Mouse (Mus musculus) testis, adult 2 months (tissue): ENCODE measurements around the gene Tmem132d. TPM values are rescaled to one million over a fixed set of nuclear protein-coding genes. Genes with fewer than 3 reads are reported as not detected.

Experiments
- H3K27ac ChIP-seq: fragments of 200-500 bp; 2 replicates; pipeline ENCODE4 v1.5.1; 2012; ENCODE audit warnings: low read depth, low read length; ENCODE audit not compliant: control insufficient read depth, insufficient read depth
- H3K27me3 ChIP-seq: fragments of 200-500 bp; 2 replicates; pipeline ENCODE4 v1.6.1; 2012; ENCODE audit warnings: mild to moderate bottlenecking, low read length, moderate library complexity; ENCODE audit not compliant: control insufficient read depth, insufficient read depth
- H3K36me3 ChIP-seq: fragments of 200-500 bp; 2 replicates; pipeline ENCODE4 v1.6.1; 2012; ENCODE audit warnings: mild to moderate bottlenecking, low read length; ENCODE audit not compliant: control insufficient read depth, insufficient read depth
- H3K4me1 ChIP-seq: fragments of 200-500 bp; 2 replicates; pipeline ENCODE4 v1.6.1; 2012; ENCODE audit warnings: low read length; ENCODE audit not compliant: control insufficient read depth, insufficient read depth
- H3K4me3 ChIP-seq: fragments of 200-500 bp; 2 replicates; pipeline ENCODE4 v1.5.1; 2012; ENCODE audit warnings: low read depth, mild to moderate bottlenecking, low read length, moderate library complexity, mixed read lengths; ENCODE audit not compliant: control insufficient read depth
- CTCF ChIP-seq: fragments of 200-500 bp; IDR thresholded peaks from 2 replicates; pipeline ENCODE4 v1.5.1; 2012; ENCODE audit warnings: low read depth, mild to moderate bottlenecking, inconsistent platforms, low read length, moderate library complexity; ENCODE audit not compliant: control insufficient read depth, insufficient read depth, insufficient replicate concordance
- POLR2A ChIP-seq: fragments of 200-500 bp; IDR thresholded peaks from 2 replicates; pipeline ENCODE4 v1.6.1; 2012; ENCODE audit warnings: low read depth, mild to moderate bottlenecking, inconsistent platforms, low read length, moderate library complexity; ENCODE audit not compliant: control insufficient read depth
- polyA plus RNA-seq: library from polyadenylated mRNA; depleted of rRNA; stranded (reverse); fragments of >200 nt; gene quantifications from 2 replicates; pipeline ENCODE4 v1.2.3, GENCODE M21; 2012

Tmem132d gene
- polyA plus RNA-seq, 1 experiment, result 0.04 TPM

- H3K4me1 ChIP-seq, result no peaks in the 10 kb centered on the region
- H3K27me3 ChIP-seq, result no peaks in the 10 kb centered on the region
- H3K27ac ChIP-seq, result no peak overlapping the region
- H3K4me3 ChIP-seq, result no peak overlapping the region
- no peaks in the 10 kb centered on the region for H3K36me3 ChIP-seq
- TF ChIP-seq CTCF (no peak), POLR2A (no peak)
Observed at GRCm38 (mm10) chr5:128302387-128302786, 130.5 kb downstream of the Tmem132d start.

DNA sequence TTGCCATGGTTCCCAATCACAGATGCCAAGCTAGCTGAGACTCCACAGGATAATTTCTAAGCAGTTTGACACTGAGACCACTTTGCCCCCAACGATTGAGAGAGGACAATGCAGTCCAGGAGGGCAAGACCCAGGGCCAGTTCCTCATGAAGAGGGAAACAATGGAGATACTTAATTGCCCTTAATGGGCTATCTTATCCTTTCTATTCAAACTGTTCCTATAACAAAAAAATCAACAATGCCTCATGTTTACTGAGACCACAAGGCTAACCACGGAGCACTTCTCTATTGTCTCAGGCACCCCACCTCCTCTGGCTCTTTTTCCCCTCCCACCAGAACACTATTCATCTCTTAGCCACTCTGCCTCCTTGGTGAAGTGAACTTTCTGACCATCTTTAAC lies 141.7 kb downstream of the Tmem132d start:
- Histone ChIP-seq H3K4me1 (no peaks in the 10 kb centered on the region), H3K27me3 (no peaks in the 10 kb centered on the region), H3K27ac (no peak overlapping the region), H3K36me3 (no peaks in the 10 kb centered on the region), H3K4me3 (no peak overlapping the region)
- TF ChIP-seq POLR2A (no peak), CTCF (no peak)

- TF ChIP-seq POLR2A (no peak), CTCF (no peak)
- H3K4me3 ChIP-seq, result no peak overlapping the region
- H3K27ac ChIP-seq, result no peak overlapping the region
- H3K4me1 ChIP-seq, result peaks cover 3% of the 10 kb centered on the region; the same call in 1 of the 2 replicates
- no peaks in the 10 kb centered on the region for H3K36me3 ChIP-seq
- H3K27me3 ChIP-seq, result no peaks in the 10 kb centered on the region
Observed at GRCm38 (mm10) chr5:128273255-128273654, 159.6 kb downstream of the Tmem132d start.

GRCm38 (mm10) chr5:128267366-128267765 lies 165.5 kb downstream of the Tmem132d start:
- H3K36me3 ChIP-seq, result no peaks in the 10 kb centered on the region

DNA sequence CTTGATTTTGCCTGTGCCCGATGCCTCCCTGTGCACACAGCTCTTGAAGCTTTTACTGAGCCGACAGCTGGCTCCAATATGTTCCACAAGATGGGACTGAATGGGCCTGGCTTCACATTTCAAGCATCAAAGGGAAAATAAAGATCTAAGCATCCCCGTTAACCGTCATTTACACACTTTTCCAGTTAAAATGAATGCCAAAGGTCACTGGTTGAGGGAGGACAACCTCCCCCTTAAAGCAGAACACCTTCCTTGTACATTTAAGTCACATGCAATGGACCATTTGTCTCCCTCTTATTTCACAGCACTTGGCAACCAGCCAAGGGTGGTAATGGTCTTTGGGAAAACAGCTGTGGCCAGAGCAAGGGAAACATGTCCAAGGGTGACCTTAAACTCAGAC lies 188.7 kb downstream of the Tmem132d start:
- H3K4me1 ChIP-seq, result no peaks in the 10 kb centered on the region
- no peak overlapping the region for H3K4me3 ChIP-seq
- H3K36me3 ChIP-seq, result no peaks in the 10 kb centered on the region
- TF ChIP-seq CTCF (no peak), POLR2A (no peak)
- H3K27me3 ChIP-seq, result no peaks in the 10 kb centered on the region
- H3K27ac ChIP-seq, result no peak overlapping the region

More at GRCm38 (mm10) chr5:128267366-128267765, 165.5 kb downstream of the Tmem132d start:
- TF ChIP-seq CTCF (no peak), POLR2A (no peak)
- Histone ChIP-seq H3K4me1 (peaks cover 3% of the 10 kb centered on the region; the same call in 1 of the 2 replicates), H3K27me3 (no peaks in the 10 kb centered on the region), H3K27ac (no peak overlapping the region), H3K4me3 (no peak overlapping the region)

- Histone ChIP-seq H3K27me3 (no peaks in the 10 kb centered on the region), H3K4me1 (no peaks in the 10 kb centered on the region), H3K36me3 (no peaks in the 10 kb centered on the region), H3K27ac (no peak overlapping the region), H3K4me3 (no peak overlapping the region)
- no peak for TF ChIP-seq POLR2A
- TF ChIP-seq CTCF, result no peak
Observed at GRCm38 (mm10) chr5:128236638-128237335, 196.1 kb downstream of the Tmem132d start.

GRCm38 (mm10) chr5:128235611-128236010 lies 197.3 kb downstream of the Tmem132d start:
- no peaks in the 10 kb centered on the region for H3K4me1 ChIP-seq
- H3K27ac ChIP-seq, result no peak overlapping the region
- H3K4me3 ChIP-seq, result no peak overlapping the region
- TF ChIP-seq POLR2A, result no peak
- no peak for TF ChIP-seq CTCF
- H3K27me3 ChIP-seq, result no peaks in the 10 kb centered on the region
- no peaks in the 10 kb centered on the region for H3K36me3 ChIP-seq
